Mouse (Mus musculus): ENCODE results near the gene Arl8b.
"Not testable (repeated sequence)": the region's sequence is repeated elsewhere in the genome, so short reads cannot be mapped to it uniquely, and the experiment has no call there.

Arl8b gene

DNA sequence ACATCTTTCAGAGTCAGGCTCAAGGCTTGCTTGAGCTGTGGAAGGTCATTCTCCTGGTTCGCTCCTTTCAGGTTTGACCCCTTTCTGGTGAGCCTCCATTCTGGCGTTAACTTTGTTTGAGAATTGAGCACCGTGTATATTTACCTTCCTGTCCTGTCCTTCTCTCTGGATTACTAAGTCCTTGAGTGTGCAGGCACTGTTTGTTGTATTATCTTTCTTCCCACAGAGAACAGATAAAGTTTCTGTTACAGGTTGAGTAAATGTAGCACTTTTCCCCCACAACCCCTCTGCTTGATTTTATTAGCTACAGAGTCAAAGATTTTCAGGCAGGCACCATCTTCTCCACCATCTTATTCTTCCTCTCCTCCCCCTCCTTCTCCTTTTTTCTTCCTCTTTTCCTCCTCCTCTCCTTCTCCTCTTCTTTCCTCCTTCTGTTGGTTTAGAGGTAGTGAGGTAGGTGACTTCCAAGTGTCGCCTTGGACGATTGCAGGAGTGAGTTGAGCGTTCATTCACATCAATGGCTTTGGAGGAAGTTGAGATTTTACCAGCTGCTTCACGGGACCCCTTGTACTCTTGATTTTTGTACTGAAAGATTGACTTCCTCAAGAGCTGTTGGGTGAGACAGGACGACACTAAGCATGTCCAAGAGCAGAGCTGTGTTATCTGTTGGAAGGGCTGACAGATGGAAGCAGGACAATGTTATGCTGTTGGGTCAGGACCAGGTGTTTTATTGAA lies 51.2 kb downstream of the Arl8b start:
- no peak for DNase-seq (ENCODE audit: low spot score in 2 of 2)

DNA sequence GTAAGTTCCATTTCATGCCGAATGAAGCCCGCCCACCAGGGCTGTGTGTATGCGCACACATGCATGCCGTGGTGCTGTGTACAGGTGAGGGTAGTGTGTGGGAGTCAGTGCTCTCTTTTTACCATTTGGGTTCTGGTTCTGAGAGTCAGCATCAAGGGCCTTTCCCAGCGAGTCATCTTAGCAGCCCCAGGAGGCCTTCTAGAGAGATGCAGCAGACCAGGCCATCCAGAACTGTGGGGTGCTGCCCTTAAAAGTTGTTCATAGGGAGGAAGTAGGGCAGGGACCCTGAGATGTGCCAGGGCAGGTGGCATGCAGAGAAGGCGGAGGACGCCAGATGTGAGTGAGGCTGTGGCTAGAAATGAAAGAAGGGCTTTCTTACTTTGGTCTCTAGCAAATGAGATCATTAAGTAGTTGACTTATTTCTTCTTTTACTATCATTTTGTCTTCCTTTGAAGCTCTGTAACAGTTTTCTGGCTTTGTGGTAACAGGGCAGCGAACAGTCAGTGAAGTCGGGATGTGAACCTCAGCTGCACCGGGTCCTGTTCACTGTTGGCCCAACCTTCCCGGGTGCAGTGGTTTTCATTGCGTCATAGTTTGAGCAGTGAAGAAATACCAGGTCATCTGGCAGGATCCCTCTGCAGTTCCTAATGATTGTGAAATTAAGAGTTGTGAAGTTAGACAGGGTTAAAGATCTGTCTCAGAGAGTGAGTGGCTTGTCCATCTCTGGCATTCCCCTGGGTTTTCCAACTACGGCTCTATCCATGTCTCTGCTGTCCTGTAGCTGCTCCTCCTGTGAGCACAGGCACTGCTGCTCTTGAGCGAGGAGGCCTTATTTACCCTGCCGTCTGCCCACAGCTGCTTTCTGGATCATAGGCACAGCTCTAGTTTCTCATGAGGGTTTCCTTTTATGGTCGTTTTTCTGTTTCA lies 53.1 kb downstream of the Arl8b start:
- DNase-seq (ENCODE audit: low spot score in 2 of 2), result peak in 1 of 2 experiments; percentile 10

DNA sequence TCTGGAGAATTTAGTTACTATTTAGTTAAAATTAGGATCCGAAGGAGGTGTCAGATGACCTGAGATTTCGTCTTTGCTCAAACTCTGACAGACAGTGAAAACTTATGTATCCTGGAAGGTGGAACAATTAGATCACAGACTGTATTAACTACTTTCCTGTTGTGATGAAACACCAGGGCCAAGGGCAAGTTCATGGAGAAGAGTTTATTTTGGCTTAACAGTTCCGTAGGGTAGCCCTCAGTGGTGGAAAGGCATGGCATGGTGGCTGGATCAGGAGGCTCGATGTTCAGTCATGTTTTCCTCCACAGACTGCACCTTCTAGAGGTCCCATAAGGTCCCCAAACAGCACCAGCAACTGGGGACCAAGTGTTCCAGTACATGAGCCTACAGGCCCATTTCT lies 54.2 kb downstream of the Arl8b start:
- DNase-seq (ENCODE audit: low spot score in 2 of 2), result no peak

DNA sequence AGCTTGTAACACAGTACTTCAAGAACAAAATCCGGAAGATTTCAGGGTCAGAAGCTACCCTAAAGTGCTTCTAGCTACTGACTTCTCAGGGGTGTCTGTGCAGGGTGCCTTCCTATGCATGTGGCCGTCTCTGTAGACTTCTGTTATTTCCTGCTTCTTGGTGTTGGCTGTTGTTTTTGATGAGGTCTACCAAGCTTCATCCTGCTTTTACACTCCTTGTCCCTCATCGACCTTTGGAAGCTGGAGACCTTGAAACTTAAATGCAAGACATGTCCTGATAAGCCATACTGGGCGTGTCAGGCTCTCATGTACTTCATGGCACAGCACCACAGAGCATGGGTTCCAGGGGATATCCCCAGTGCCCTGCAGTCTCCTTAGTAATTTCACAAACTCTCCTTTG lies 55.1 kb downstream of the Arl8b start:
- no peak for DNase-seq (ENCODE audit: low spot score in 2 of 2)

DNA sequence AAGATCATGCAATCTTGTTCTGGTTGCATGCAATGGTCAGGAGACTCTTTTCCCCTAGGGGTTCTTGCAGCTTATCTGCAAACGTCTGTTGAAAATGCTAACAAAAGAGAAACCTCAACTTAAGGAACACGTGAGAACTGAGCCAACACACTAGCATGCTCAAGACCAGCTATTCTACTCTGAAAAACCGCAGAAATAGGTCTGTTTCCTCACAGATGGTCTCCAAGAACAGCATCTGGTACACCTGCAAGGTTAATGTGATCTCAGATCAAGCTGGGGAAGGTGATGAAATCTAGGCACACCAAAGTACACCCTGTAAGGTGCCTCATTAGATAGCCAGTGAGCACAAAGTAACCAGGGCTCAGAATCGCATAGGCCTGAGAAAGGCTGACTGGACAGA lies 56.5 kb downstream of the Arl8b start:
- DNase-seq (ENCODE audit: low spot score in 2 of 2), result no peak

DNA sequence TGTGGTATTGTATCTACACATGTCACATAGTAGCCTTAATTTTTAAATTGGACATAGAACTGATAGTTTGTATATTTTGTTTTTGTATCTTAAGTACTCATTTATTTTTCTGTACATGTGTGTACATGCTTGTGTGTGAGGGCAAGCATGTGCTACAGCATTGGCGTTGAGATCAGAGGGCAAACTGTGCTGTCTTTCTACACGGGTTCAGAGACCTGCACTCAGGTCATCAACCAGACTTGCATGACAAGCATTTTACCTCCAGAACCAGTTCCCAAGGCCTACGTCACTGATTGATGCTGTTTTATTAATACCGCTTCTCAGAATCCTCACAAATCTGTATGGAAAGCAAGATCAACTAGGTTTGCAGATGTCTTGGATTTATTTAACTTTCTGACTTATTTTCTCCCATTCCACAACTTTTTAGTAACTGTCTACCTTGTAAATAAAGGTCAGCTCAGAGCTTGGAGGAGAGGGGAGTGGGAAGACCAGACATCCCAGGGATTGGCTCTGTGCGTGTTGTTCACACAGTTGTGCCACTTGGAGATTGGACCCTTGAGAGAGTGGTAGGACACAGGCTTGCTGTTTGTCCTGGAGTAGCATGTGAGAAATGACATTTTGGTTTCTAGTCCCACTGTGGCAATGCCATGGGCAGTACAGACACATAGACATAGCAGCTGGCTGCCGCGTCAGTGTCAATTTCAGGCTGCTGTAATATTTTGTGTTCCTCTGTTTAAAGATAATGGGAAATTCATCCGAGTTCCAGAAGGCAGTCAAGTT lies 58.2 kb downstream of the Arl8b start:
- no peak for DNase-seq (ENCODE audit: low spot score in 2 of 2)

DNA sequence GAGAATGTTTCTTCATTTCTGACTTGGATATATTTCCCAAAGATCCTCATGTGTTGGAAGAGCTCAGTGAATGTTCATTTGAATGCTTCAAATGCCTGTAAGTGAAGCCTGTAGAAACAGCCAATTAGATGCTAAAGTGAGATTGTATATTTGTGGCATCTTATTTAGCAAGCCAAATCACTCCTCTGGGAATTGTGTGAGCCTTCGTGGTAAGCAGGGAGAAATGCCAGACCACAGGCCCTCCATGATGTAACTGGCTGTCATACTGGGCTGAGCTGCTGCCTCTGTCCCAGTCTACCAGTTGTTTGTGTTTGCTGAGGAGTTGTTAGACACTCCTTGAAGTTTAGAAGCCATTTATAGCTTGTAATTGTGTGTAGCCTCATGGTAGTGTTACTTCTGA lies 60.8 kb downstream of the Arl8b start:
- DNase-seq (ENCODE audit: low spot score in 2 of 2), result no peak

DNA sequence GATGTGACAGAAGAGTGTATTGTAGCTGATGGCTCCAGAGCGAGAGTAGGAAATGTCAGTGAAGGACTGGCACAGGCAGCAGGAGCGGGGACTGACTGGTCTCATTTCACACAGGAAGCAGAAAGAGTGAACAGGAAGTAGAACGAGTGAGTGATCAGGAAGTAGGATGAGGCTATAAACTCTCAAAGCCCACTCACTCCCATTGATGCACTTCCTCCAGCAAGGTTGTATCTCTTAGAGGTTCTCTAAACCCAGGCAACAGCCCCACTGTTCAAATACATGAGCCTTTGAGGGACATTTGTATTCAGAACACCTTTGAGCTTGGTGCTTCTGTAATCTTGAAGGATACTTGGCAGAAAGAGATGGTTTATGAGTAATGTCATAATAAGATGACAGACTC lies 61.2 kb downstream of the Arl8b start:
- DNase-seq (ENCODE audit: low spot score in 2 of 2), result no peak

DNA sequence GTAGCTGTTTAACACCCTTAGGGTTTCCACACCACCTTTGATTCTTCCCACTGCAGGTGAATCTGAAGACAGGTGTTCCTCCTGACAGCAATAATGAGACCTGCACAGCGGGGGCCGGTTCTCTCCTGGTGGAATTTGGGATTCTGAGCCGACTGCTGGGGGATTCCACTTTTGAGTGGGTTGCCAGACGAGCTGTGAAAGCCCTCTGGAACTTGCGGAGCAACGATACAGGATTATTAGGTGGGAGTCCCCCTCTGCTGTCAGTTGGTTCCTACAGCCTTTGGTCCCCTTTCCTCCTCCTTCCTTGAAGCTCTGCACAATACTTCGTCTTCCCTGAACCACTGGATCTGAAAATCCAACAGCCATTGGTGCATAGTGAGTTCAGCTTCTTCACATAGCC lies 61.9 kb downstream of the Arl8b start:
- no peak for DNase-seq (ENCODE audit: low spot score in 2 of 2)

DNA sequence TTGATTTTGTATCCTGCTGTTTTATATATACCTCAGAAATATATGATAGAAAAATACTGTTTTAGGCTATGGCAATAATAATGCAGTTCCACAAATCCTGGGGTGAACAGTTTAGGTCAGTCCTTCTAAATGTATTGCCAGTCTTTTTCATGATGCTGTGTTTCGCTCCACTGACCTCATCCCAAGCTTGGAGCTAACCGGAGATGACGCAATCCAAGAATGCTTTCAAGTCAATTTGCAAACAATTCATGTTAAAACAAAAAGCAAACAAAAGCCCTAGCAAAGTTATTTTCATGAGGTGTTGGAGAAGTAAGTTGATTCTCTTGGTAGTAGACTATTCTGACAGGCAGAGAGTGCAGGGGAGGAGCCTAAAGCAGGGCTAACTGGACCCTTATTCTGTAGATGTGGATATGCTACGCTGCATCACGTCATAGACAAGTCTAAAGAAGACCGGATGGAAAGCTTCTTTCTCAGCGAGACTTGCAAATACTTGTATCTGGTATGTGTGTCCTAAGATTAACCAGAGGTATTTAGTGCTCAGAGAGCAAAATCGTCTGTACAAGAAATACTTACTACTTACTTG lies 69.3 kb downstream of the Arl8b start:
- DNase-seq (ENCODE audit: low spot score in 2 of 2), result no peak

DNA sequence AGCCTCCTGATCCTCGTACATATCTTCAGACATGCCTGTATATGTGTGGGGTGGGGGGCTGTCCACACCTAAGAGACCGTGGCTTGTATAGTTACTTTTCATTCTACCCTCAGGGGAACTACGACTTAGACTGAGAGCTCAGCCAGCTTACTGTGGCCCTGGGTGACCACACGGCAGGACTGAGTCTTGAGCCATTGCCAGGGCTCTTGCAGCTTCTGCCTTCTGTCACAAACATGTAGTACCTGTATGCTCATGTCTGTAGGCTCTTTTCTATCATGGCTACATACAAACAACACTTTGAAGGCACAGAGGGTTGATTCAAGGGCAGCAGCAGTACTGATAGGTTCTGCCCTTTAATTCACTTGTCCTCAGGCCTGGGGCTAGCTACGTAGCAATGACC lies 70.1 kb downstream of the Arl8b start:
- DNase-seq (ENCODE audit: low spot score in 2 of 2), result no peak

DNA sequence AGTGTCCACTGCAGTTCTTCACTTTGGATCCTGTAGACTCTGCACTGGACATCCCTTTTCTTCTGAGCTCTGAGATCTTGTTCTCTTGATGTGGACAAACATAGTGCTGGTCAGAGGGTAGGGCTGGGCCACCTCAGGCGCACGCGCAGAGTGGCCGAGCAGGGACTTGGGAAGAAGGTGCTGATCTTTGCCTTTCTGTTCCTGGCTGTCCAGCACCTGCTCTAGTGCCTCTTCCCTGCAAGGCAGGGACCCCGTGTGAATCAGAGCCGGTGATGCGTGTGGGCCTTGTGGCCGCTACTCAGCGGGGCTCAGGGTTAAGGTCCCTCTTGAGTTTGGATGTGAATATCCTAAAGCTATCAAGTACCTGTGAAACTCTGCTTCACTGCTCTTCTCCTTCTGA lies 75.7 kb downstream of the Arl8b start:
- DNase-seq (ENCODE audit: low spot score in 2 of 2), result no peak

DNA sequence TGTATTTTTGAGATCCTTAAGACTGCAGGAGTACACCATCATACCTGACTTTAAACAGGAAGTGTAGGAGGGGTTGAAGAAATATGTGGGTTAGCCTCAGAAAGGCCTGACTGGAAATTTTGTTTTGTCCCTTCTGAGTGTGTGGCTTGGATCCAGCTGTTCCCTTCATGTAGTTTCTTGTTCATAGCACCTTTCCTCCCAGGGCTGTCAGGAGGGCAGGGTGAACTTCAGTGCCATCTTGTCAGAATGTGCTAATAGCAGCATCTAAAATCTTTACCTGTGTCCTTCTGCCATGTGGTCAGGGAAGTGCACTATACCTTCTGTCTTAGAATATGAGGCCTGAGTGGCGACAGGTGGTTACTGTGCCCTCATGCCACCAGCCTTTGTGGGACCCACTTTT lies 78.3 kb downstream of the Arl8b start:
- no peak for DNase-seq (ENCODE audit: low spot score in 2 of 2)

DNA sequence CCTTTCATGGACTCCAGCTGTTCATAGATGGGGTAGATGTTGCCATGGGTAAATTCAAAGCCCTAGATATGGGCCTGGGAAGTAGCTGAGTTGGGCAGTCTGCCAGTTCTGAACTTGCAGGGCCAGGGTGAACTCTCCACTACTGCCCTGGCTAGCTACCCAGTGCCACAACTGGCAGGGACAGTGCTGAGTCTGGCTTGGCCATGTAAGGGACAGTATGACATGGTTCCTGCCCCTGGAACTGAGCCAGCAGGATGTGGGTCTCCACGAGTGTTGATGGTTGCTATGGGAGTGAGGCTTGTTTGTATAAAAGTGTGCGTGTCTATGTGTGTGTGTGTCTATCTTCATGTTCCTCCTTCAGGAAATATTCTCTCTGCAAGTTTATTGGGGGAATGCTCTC lies 79.6 kb downstream of the Arl8b start:
- no peak for DNase-seq (ENCODE audit: low spot score in 2 of 2)

DNA sequence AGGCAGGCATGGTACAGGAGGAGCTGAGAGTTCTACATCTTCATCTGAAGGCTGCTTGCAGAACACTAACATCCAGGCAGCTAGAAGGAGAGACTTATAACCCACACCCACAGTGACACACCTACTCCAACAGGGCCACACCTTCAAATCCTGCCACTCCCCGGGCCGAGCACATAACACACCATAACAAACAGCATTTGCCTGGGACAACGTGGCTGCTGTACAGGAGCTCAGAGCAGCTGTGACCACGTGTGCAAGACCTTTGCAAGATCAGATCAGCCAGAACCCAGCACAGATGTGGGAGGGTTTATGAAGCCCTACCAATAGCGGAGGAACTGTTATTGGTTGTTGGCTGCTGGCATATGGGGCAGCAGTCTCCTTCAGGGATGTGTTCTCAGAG lies 83.4 kb downstream of the Arl8b start:
- DNase-seq (ENCODE audit: low spot score in 2 of 2), result no peak

DNA sequence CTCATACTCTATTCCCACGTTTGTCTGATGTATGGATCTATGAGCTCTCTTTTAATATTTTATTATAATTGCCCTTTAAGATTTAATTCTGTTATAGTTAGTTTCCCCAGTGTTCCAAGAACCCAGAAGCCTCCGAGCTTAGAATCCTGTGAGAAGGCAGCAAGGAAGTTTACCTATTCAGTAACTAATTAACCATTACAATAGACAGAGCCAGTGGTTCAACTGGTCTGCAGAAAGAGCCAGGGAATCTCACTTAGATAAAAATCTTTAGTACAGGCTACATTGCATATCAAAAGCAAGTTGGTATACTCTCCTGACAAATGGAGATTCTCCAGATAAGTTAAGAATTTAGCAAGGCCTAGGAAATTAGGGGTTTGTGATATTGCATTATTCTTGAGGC lies 86.1 kb downstream of the Arl8b start:
- DNase-seq (ENCODE audit: low spot score in 2 of 2), result not testable (repeated sequence)

DNA sequence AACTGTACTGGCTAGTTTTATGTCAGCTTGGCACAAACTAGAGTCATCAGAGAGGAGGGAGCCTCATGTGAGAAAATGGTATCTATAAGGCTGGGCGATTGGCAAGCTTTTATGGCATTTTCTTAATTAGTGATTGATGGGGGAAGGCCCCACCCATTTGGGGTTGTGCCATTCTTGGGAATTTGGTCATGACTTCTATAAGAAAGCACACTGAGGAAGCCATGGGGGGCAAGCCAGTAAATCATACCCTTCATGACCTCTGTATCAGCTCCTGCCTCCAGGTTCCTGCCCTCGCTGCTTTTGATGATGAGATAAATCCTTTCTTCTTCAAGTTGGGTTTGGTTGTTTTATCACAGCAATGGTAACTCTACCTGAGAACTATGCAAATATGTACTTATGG lies 87.5 kb downstream of the Arl8b start:
- no peak for DNase-seq (ENCODE audit: low spot score in 2 of 2)

DNA sequence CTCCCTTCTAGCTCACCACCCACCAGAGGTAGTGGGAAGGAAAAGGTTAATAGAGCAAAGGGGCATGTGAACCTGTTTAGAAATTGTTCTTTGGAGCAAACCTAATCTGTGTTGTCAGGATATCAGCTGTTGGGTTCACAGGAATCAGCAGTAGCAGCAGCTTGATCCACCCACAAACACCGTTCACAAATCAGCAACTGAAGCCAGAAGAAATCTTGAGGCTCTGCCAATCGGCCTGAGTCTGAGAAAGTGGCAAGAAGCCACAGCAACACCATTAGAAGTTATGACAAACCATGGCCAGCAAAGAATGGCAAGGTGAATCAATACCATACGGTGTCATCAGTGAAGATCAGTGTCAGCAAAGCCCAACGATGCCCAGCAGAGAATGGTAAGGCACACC lies 88.4 kb downstream of the Arl8b start:
- DNase-seq (ENCODE audit: low spot score in 2 of 2), result no peak

Measured in spleen, postnatal 14 days (tissue).